Mouse (Mus musculus) central nervous system, embryonic 11.5 days (tissue): ENCODE results near the gene Tdrd3. TPM values are rescaled to one million over a fixed set of nuclear protein-coding genes. Genes with fewer than 3 reads are reported as not detected.

Source experiments
- polyA plus RNA-seq: library from polyadenylated mRNA; depleted of rRNA; stranded (reverse); fragments of >200 nt; gene quantifications from 2 replicates; pipeline ENCODE4 v1.2.3, GENCODE M21; 2012; rRNA removed

The Tdrd3 gene
- 34.0 and 38.0 TPM in 2 replicates for polyA plus RNA-seq

DNA sequence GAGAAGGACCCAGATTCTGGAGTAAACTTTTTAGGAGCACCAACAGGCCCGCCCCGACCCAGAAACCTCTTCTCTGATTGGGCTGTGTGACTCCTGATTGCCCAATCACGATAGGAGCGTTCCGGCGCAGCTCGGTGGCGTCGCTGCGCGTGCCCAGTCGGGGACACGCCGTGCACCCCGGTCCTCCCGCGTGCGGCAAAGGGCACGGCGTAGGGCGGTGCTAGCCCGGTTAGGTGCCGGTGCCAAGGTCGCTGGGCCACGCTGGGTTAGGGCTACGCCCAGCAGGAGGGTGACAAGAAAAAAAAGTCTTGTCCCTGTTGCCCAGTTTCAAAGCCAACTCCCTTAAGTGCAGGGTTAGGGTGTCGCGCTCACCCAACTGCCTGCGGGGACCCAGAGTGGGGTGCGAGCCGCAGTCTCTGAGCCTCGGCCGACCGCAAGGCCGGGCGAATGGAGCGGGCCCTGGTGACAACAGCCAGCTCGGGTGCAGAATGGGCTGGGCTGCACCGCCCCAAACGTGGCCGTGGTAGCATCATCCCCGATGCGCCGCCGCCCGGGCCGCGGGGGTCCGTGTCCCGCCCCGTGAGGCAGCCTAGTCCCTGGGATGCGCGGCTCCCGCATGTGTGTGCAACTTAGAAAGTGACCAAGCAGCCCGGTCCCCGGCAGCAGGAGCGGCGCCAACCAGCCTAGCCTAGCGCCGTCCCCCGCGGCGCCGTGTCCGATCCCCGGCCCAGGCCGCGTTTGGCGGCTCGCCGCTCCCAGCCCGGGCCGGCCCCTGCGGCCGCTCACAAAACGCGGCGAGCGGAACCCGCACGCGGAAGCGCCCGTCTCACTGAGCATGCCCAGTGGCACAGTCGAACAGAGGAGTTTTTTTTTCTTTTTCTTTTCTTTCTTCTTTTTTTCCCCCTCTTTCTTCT, at the start of gene Tdrd3:
Gene Tdrd3, plus strand, starts transcription at position 832 of the 914 bp plus-strand sequence.

